Mouse (Mus musculus): ENCODE results near the gene Galnt2.

The Galnt2 gene

DNA sequence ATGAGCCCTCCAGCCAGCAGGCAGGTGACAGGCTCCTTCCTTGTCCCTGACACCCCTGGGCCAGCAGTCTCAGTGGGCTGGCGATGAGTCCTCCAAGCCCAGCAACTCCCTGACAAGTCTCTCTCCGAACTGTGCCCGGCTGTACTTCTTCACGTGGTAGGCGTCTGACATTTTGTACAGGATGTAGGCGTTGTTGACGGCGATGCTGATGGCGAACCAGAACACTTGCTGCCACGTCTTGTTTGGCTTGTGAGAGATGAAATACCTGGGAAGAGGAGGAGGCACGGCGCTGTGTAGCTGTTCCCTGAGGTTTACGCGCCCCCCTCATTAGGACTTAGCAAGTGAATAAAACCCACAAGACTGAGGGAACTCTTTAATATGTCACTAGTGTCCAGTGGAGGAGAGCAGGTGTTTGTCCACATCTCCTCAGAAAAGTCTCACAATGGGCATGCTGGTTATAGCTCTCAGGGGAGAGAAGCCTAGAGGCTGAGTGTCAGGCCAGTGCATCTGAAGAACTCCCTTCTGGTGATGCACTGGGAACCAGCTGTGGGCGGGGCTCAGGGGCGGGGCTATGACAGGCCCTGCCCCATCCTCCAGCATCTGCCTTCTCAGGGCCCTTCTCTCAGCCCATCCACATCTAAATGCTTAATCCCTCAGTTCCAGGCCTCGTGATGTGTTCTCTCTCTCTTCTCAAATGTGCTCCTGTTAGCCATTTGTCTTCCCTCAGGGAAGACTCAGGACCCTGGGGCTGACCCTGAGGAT, 139.4 kb downstream of the Galnt2 start:
- no peak for DNase-seq (ENCODE audit: low read depth, low spot score)

GRCm38 (mm10) chr8:124371410-124372123, 140.4 kb downstream of the Galnt2 start:
- no peak for DNase-seq (ENCODE audit: low read depth, low spot score)

DNA sequence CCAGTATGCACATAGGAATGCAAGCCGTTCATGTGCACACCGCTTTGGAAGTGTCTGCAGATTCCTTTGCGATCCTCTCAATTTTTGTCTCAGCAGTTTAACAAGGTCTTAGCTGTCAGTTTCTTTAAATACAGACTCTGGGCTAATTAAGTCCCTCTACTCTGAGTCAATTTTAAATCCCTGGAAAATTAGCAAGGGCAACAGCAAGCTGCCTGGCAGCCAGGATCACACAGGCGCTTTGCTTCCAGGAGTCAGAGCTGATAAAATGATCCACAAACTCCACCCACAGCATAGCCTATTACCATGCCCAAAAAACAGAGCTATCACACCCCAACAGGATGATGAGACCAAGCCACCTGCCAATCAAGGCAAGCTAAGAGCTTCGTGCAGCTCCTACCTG, 142.6 kb downstream of the Galnt2 start:
- DNase-seq (ENCODE audit: low read depth, low spot score) = no peak

GRCm38 (mm10) chr8:124375168-124375567, 144.0 kb downstream of the Galnt2 start:
- no peak for DNase-seq (ENCODE audit: low read depth, low spot score)

DNA sequence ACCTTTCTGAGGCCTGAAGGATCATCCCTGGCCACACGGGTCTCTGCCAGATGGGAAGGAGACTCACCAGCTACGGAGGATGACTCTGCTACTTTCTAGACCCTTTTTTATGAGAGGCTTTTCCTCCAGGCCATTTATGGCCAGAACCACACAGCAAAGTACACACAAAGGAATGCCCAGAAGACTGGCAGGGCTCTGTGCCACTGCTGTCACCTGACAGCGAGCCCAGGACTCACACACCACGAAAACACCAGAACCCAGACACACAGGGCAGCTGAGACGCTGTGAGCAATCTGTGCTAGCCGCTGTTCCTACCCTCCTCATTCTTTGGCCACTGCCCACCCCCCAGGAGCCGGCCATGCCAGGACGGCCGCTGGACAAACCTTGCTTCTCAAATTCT, 144.5 kb downstream of the Galnt2 start:
- DNase-seq (ENCODE audit: low read depth, low spot score) = no peak

DNA sequence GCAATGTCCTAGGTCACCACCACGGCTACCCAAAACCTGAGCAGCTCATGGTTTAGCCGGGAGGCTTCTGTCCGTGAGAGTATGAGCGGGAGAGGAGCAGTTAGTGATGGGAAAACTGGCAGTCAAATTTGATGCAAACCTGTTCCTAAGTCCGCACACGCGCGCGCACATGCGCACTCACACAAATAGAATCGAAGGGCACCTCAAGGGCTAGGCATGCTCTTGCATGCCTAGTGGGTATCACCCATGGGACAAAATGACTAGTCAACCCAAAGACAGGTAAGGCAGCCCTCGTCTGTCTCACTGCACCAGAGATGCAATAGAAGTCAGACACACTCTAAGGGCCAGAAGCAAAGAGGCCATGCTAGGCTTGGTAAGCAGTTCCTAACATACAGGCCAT, 145.2 kb downstream of the Galnt2 start:
- no peak for DNase-seq (ENCODE audit: low read depth, low spot score)

DNA sequence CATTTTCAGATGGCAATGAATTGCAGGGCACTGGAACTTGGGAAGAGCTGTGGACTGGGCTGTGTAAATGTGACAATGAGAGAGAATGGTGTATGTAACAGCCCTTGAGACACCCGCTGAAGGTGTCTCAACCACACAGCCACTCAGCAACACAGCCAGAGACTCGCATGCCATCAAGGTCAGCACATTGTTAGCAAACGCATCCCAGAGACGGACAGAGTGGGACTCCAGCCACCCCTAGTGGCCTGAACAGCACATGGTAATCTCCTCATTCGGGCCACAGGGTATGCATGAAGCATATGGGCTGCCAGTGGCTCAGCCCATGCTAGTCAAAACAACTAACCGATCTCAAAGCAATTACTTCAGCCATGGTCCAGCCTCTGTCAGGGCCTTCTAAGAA, 148.1 kb downstream of the Galnt2 start:
- DNase-seq (ENCODE audit: low read depth, low spot score) = no peak

- DNase-seq (ENCODE audit: low read depth, low spot score) = no peak
Measured at GRCm38 (mm10) chr8:124382235-124382634, 151.0 kb downstream of the Galnt2 start.

DNA sequence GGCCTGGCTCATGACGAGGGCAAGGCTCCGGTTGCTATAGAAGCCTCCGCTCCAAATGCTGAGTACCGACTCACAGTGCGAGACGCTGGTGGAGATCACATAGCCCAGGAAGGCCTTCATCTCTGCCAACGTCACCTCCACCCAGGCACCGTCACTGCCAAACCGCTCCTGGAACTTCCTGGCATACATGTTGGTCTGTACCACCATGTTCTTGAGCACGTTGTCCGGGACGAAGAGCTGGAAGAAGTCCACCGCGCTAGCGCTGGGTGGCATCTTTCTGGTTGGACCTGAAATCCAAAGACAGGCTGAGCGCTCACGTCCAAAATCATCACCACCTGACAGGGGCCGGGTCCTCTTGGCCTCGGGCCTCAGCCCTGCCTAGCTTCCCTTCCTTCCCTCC, 153.1 kb downstream of the Galnt2 start:
- DNase-seq (ENCODE audit: low read depth, low spot score) = no peak

DNA sequence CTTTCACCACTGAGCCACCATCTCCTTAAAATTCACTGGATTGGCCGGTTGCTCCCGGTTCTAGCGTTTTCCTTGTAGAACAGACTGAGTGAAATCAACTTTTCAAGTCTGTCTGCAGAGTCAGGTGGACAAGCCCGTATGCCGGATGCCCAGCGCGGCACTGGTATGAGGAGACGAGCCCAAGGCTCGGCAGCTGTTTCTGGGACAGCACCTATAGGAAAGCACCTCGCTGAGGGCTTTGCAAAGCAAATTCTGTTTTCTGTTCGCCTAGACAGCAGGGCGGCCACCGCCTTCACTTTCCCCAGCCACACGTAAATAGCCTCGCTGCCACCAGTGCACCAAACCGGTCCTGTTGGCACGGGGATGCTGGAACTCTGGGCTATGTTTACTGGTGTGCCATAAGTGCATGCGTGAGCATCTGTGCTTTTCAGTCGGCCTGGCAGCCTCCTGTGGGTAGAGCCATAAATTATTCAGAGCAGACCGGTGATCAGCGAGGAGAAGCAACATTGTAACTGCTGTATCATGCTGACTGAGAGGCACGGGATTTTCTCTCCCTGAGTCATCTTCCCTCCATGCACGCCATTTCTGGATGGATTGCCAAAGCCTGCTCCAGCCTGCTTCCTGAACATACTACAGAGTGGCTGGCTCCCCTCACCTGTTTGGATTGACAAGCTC, 155.2 kb downstream of the Galnt2 start:
- DNase-seq (ENCODE audit: low read depth, low spot score) = no peak

DNA sequence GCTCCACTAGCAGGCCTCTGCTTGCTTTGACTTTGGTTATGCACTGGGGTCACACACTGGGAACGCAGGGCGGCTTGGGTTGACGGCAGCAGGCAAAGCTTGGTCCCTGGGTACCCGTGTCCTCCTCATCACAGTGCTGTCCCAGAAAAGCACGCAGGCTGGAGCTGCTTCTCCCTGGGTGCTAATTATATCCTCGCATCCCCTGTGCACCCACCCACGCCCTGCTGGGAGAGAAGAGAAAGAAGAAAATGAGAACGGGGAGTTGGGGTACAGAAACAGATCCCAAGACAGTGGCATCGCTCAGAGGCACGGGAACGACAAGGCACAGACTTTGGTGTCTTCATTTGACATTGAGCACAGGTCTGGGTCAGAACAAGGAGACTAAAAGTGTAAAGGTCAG, 158.3 kb downstream of the Galnt2 start:
- no peak for DNase-seq (ENCODE audit: low read depth, low spot score)

- no peak for DNase-seq (ENCODE audit: low read depth, low spot score)
Measured at GRCm38 (mm10) chr8:124391191-124391590, 160.0 kb downstream of the Galnt2 start.

- DNase-seq (ENCODE audit: low read depth, low spot score) = no peak
Measured at GRCm38 (mm10) chr8:124392271-124393012, 161.3 kb downstream of the Galnt2 start.

GRCm38 (mm10) chr8:124393013-124393412, 161.8 kb downstream of the Galnt2 start:
- DNase-seq (ENCODE audit: low read depth, low spot score) = no peak

DNA sequence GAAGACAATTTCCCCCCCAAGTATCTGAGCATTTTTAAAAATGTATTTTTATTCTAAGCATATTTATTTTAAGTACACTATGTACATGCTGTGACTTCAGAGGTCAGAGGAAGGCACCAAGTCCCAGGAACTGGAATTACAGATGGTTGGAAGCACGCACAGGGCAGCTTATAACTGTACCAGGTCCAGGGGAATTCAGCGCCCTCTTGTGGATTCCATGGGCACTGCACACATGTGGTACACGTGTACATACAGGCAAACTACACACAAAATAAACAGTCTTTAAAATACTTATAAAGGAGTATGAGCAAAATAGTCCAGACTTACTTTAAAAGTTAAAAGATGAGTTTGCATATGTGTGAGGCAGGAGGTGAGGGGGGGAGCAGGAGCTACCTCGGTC, 162.7 kb downstream of the Galnt2 start:
- DNase-seq (ENCODE audit: low read depth, low spot score) = peak; percentile 36

DNA sequence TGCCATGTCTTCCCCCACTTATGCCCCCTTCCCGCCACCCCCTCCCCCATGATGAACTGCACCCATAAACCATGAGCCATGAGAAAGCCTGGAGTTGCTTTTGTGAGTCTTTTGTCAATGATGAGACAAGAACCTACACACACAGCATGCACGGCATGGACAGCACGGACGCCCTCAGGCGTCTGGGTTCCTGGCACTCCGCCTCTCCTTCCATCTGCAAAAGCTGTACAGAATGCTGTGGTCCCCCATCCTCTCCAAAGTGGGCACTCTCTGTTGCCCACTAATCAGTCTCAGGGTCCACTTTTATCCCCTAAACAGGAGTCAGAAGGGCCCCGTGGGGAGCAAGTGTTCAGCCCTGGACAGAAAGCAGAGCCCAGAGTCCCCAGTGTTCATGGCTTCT, 163.8 kb downstream of the Galnt2 start:
- DNase-seq (ENCODE audit: low read depth, low spot score) = no peak
